In the genomic region with DNA sequence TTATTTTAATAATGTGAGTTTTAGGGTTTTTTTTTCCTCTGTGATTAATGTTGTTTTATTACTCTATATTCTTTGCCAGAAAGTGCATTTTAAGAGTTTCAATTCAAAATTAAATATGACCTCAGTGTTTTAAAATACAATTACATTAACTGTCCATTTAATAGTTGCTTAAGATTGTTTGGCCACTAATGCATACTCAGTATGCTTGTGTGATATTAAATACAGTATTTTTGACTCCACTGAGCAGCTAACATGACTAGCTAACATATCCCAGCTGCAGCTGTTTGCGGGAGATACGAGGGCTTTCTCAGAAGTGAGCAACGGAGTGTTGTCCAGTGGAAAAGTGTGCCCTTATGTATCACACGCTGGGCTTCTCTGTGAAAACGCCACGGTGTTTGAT, we compare ENCODE assay signal across 23 mouse cellular contexts.
DNase-seq lines count a peak whose midpoint lies in the region; ATAC-seq and TF ChIP-seq lines count a peak whose summit lies in the region.
"Had no signal": no experiment of that assay in that cellular context is flagged by ENCODE, and none has a peak within 500 bp of the region (broad histone marks: within the 10 kb centered on the region; RNA-seq: fewer than 3 reads in every experiment).

No protein-coding gene starts in this region.

- H3K4me2 ChIP-seq in kidney, postnatal 0 days (ENCODE audit: low read length), result no peak overlapping the region
- H3K4me2 ChIP-seq in kidney, embryonic 15.5 days, result no peak overlapping the region
- H3K4me2 ChIP-seq in lung, embryonic 14.5 days, result no peak overlapping the region
- no peak overlapping the region for H3K4me2 ChIP-seq in stomach, embryonic 16.5 days (ENCODE audit: low read depth, low read length)
- H3K4me2 ChIP-seq: embryonic facial prominence, embryonic 13.5 days; forebrain, embryonic 12.5 days; forebrain, embryonic 15.5 days; heart, embryonic 12.5 days; heart, embryonic 15.5 days; hindbrain, embryonic 14.5 days had no signal

- ATAC-seq in kidney, postnatal 0 days (replicated peaks; ENCODE audit: low FRiP score, low read depth), result no peak
- ATAC-seq in kidney, embryonic 15.5 days (replicated peaks; ENCODE audit: low FRiP score), result no peak
- ATAC-seq in lung, embryonic 14.5 days (ENCODE audit: insufficient read depth), result no peak
- ATAC-seq in stomach, embryonic 16.5 days (ENCODE audit: insufficient read depth, low FRiP score), result peak; percentile 69; the same call in 1 of the 2 replicates
- ATAC-seq: activated CD4-positive, CD25-positive, alpha-beta regulatory T cell, adult 4 months; forebrain, embryonic 15.5 days had no signal

- TF ChIP-seq CTCF in gastrocnemius, adult 2 months (IDR thresholded peaks at IDR 0.05), result no peak
- no peak for TF ChIP-seq CTCF in kidney, postnatal 0 days (IDR thresholded peaks at IDR 0.05; ENCODE audit: low read depth)
- TF ChIP-seq CTCF in lung, embryonic 14.5 days (IDR thresholded peaks at IDR 0.05; ENCODE audit: low read depth), result no peak

- peak overlapping the region; percentile 17; the same call in 1 of the 2 replicates for H3K27ac ChIP-seq in gastrocnemius, adult 2 months
- H3K27ac ChIP-seq in kidney, postnatal 0 days, result no peak overlapping the region
- no peak overlapping the region for H3K27ac ChIP-seq in kidney, embryonic 15.5 days
- H3K27ac ChIP-seq in lung, embryonic 14.5 days (ENCODE audit: low read depth), result no peak overlapping the region
- no peak overlapping the region for H3K27ac ChIP-seq in stomach, embryonic 16.5 days (ENCODE audit: low read length)
- H3K27ac ChIP-seq: embryonic facial prominence, embryonic 10.5 days; embryonic facial prominence, embryonic 13.5 days; forebrain, embryonic 12.5 days; forebrain, embryonic 15.5 days; hindbrain, embryonic 14.5 days had no signal

- no peak overlapping the region for H3K4me3 ChIP-seq in gastrocnemius, adult 2 months
- no peak overlapping the region for H3K4me3 ChIP-seq in kidney, postnatal 0 days (replicated peaks; ENCODE audit: low read depth, low read length)
- H3K4me3 ChIP-seq in kidney, embryonic 15.5 days (replicated peaks), result no peak overlapping the region
- H3K4me3 ChIP-seq in lung, embryonic 14.5 days (ENCODE audit: low read depth, low read length), result no peak overlapping the region
- no peak overlapping the region for H3K4me3 ChIP-seq in stomach, embryonic 16.5 days (replicated peaks; ENCODE audit: low read length)
- H3K4me3 ChIP-seq: embryonic facial prominence, embryonic 10.5 days; embryonic facial prominence, embryonic 13.5 days; erythroblast, embryonic 14.5 days; forebrain, embryonic 12.5 days; forebrain, embryonic 15.5 days; heart, embryonic 12.5 days; heart, embryonic 15.5 days had no signal

- peaks cover 5% of the 10 kb centered on the region for H3K4me1 ChIP-seq in kidney, postnatal 0 days (replicated peaks; ENCODE audit: insufficient read depth, low read length)
- H3K4me1 ChIP-seq in kidney, embryonic 15.5 days, result peaks cover 14% of the 10 kb centered on the region
- no peaks in the 10 kb centered on the region for H3K4me1 ChIP-seq in lung, embryonic 14.5 days (ENCODE audit: insufficient read depth)
- peaks cover 18% of the 10 kb centered on the region for H3K4me1 ChIP-seq in stomach, embryonic 16.5 days (ENCODE audit: control insufficient read depth, insufficient read depth, low read length)
- H3K4me1 ChIP-seq: embryonic facial prominence, embryonic 13.5 days; forebrain, embryonic 12.5 days; forebrain, embryonic 15.5 days had no signal

- no peak for DNase-seq in gastrocnemius, adult 2 months
- DNase-seq in gastrocnemius, postnatal 10 days, result no peak
- DNase-seq in kidney, postnatal 0 days (ENCODE audit: low spot score), result peak; percentile 62
- DNase-seq in lung, embryonic 14.5 days, result peak; percentile 28
- DNase-seq in lung, postnatal 25 days (ENCODE audit: low spot score), result no peak
- no peak for DNase-seq in right cerebral cortex, postnatal 25 days
- DNase-seq: adrenal gland, adult 8-10 months; adrenal gland, postnatal 25 days; cerebellum, adult 11-12 months; cerebellum, adult 8-10 months; cerebellum, postnatal 36 days; embryo, embryonic 11 days had no signal

- H3K27me3 ChIP-seq in kidney, postnatal 0 days (ENCODE audit: insufficient read depth, low read length), result no peaks in the 10 kb centered on the region
- H3K27me3 ChIP-seq in kidney, embryonic 15.5 days, result no peaks in the 10 kb centered on the region
- no peaks in the 10 kb centered on the region for H3K27me3 ChIP-seq in lung, embryonic 14.5 days (ENCODE audit: insufficient read depth, low read length)
- H3K27me3 ChIP-seq in stomach, embryonic 16.5 days (ENCODE audit: control insufficient read depth, insufficient read depth, low read length), result no peaks in the 10 kb centered on the region
- H3K27me3 ChIP-seq: forebrain, embryonic 15.5 days had no signal

- H3K36me3 ChIP-seq in kidney, postnatal 0 days (ENCODE audit: insufficient read depth, low read length), result no peaks in the 10 kb centered on the region
- H3K36me3 ChIP-seq in kidney, embryonic 15.5 days, result no peaks in the 10 kb centered on the region
- H3K36me3 ChIP-seq in lung, embryonic 14.5 days (ENCODE audit: insufficient read depth), result no peaks in the 10 kb centered on the region
- H3K36me3 ChIP-seq in stomach, embryonic 16.5 days (ENCODE audit: control insufficient read depth, insufficient read depth, low read length), result no peaks in the 10 kb centered on the region
- H3K36me3 ChIP-seq: embryonic facial prominence, embryonic 10.5 days; embryonic facial prominence, embryonic 13.5 days; forebrain, embryonic 12.5 days; forebrain, embryonic 15.5 days; heart, embryonic 12.5 days; heart, embryonic 15.5 days had no signal

- intact Hi-C loops in gastrocnemius, adult 2 months (cut with DNase I), result loop anchor here (10.0 kb wide), 1 partner anchor 240 kb away; a partner anchor contains a TSS

- H3K9me3 ChIP-seq in kidney, postnatal 0 days (replicated peaks; ENCODE audit: low read length), result no peaks in the 10 kb centered on the region
- no peaks in the 10 kb centered on the region for H3K9me3 ChIP-seq in kidney, embryonic 15.5 days (replicated peaks)
- H3K9me3 ChIP-seq in lung, embryonic 14.5 days (ENCODE audit: low read depth, low read length), result no peaks in the 10 kb centered on the region
- H3K9me3 ChIP-seq in stomach, embryonic 16.5 days (replicated peaks; ENCODE audit: control insufficient read depth, low read length), result no peaks in the 10 kb centered on the region
- H3K9me3 ChIP-seq: embryonic facial prominence, embryonic 10.5 days; embryonic facial prominence, embryonic 13.5 days; forebrain, embryonic 12.5 days; forebrain, embryonic 15.5 days; heart, embryonic 12.5 days; heart, embryonic 15.5 days had no signal

- 60% methylated on average over 6 of the region's 6 CpGs for WGBS in kidney, postnatal 0 days
- 55% methylated on average over 6 of the region's 6 CpGs for WGBS in kidney, embryonic 15.5 days
- 63% methylated on average over 6 of the region's 6 CpGs for WGBS in lung, embryonic 14.5 days
- WGBS in stomach, embryonic 16.5 days, result 48% methylated on average over 6 of the region's 6 CpGs

- no peak overlapping the region for H3K9ac ChIP-seq in kidney, postnatal 0 days (ENCODE audit: low read depth, low read length)
- H3K9ac ChIP-seq in kidney, embryonic 15.5 days, result no peak overlapping the region
- H3K9ac ChIP-seq in lung, embryonic 14.5 days, result no peak overlapping the region
- no peak overlapping the region for H3K9ac ChIP-seq in stomach, embryonic 16.5 days (ENCODE audit: low read length)
- H3K9ac ChIP-seq: embryonic facial prominence, embryonic 13.5 days; forebrain, embryonic 12.5 days; forebrain, embryonic 15.5 days; heart, embryonic 12.5 days; heart, embryonic 15.5 days; hindbrain, embryonic 14.5 days had no signal

Comparison
In these comparisons a context has a peak if more than half of its experiments do, and no peak if none do; other contexts are left out.
1. DNase-seq: peak in kidney, postnatal 0 days (single experiment) and lung, embryonic 14.5 days (single experiment); none in gastrocnemius, adult 2 months (single experiment), gastrocnemius, postnatal 10 days (single experiment), lung, postnatal 25 days (single experiment) and right cerebral cortex, postnatal 25 days (single experiment).